Mouse (Mus musculus) spleen, adult 2 months (tissue): Measurements from ENCODE around the gene Prelp. TPM values are rescaled to one million over a fixed set of nuclear protein-coding genes. Genes with fewer than 3 reads are reported as not detected.

Source experiments
- DNase-seq, 2 experiments: peaks; one replicate each; pipeline versions ENCODE4 v3.0.0 to v3.0.0-alpha.2; 2012 to 2021; ENCODE audit warnings: low spot score in 2 of 2, low read depth in 1 of 2
- H3K27ac ChIP-seq: fragments of 200-500 bp; 2 replicates; pipeline ENCODE4 v1.5.1; 2012; ENCODE audit warnings: low read length, inconsistent platforms; ENCODE audit not compliant: insufficient read depth
- H3K27me3 ChIP-seq: fragments of 200-500 bp; 2 replicates; pipeline ENCODE4 v1.6.1; 2012; ENCODE audit warnings: mild to moderate bottlenecking, moderate library complexity, low read length, inconsistent platforms; ENCODE audit not compliant: control insufficient read depth, insufficient read depth
- H3K36me3 ChIP-seq: fragments of 200-500 bp; 2 replicates; pipeline ENCODE4 v1.6.1; 2012; ENCODE audit warnings: mild to moderate bottlenecking, low read length, inconsistent platforms; ENCODE audit not compliant: control insufficient read depth, insufficient read depth
- H3K4me1 ChIP-seq: fragments of 200-500 bp; 2 replicates; pipeline ENCODE4 v1.6.1; 2011; ENCODE audit warnings: inconsistent platforms; ENCODE audit not compliant: control insufficient read depth, insufficient read depth, insufficient read length
- H3K4me3 ChIP-seq: fragments of 200-500 bp; 2 replicates; pipeline ENCODE4 v1.5.1; 2011; ENCODE audit warnings: mild to moderate bottlenecking, inconsistent platforms; ENCODE audit not compliant: insufficient read depth, insufficient read length; ENCODE audit errors: extremely low read depth
- CTCF ChIP-seq: fragments of 200-500 bp; IDR thresholded peaks from 2 replicates; pipeline ENCODE4 v1.5.1; 2011; ENCODE audit warnings: mild to moderate bottlenecking, inconsistent platforms; ENCODE audit not compliant: insufficient read depth, insufficient read length, insufficient replicate concordance; ENCODE audit errors: extremely low read depth
- POLR2A ChIP-seq: fragments of 200-500 bp; IDR thresholded peaks from 2 replicates; pipeline ENCODE4 v1.6.1; 2011; ENCODE audit warnings: low read depth, low read length, inconsistent platforms
- WGBS: fragments of 180-500 bp; shearing (Covaris S2); methylation state at CpG from one replicate; pipeline ENCODE4 v1.1.7; 2018; 5-methylcytosine and 5-hydroxymethylcytosine counted together
- polyA plus RNA-seq: library from polyadenylated mRNA; depleted of rRNA; stranded (reverse); fragments of >200 nt; gene quantifications from 2 replicates; pipeline ENCODE4 v1.2.3, GENCODE M21; 2012

The Prelp gene
- polyA plus RNA-seq, 1 experiment, result 18.1 TPM

GRCm38 (mm10) chr1:133920401-133920800 is 813 bp downstream of the Prelp start:
- no peak overlapping the region for H3K4me3 ChIP-seq

DNA sequence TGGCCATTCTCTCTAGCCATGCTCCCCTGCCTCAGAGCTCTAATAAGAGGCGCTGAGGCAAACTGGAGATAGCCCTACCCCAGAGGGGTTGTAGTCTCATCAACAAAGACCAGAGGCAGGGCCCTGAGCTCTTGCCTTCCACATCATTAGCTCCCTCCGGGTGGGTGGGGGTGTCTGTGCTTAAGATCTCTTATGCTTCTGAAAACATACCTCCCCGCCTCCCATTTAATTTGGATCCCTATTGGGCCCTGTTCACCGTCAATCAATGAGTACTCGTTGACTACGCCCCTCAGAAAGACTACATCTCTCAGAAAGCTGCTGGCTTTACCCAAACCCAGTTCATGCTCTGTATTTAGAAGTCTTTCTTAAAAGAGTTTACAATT is 3.1 kb downstream of the Prelp start:
- H3K4me3 ChIP-seq, result no peak overlapping the region
- no peaks in the 10 kb centered on the region for H3K27me3 ChIP-seq
- TF ChIP-seq POLR2A (no peak), CTCF (no peak)
- WGBS, result 74% methylated on average over 6 of the region's 6 CpGs
- H3K4me1 ChIP-seq, result no peaks in the 10 kb centered on the region
- no peak overlapping the region; the same call in 1 of the 2 replicates for H3K27ac ChIP-seq
- H3K36me3 ChIP-seq, result no peaks in the 10 kb centered on the region
- no peak for DNase-seq

More at GRCm38 (mm10) chr1:133920401-133920800, 813 bp downstream of the Prelp start:
- TF ChIP-seq POLR2A, result no peak
- no peak for TF ChIP-seq CTCF
- 67% methylated on average over 3 of the region's 3 CpGs for WGBS
- H3K27me3 ChIP-seq, result no peaks in the 10 kb centered on the region
- DNase-seq, result no peak
- no peaks in the 10 kb centered on the region for H3K4me1 ChIP-seq
- 0 out of 2 replicates have a peak overlapping the region, but pooled peaks have one; percentile 9 for H3K27ac ChIP-seq
- H3K36me3 ChIP-seq, result no peaks in the 10 kb centered on the region

DNA sequence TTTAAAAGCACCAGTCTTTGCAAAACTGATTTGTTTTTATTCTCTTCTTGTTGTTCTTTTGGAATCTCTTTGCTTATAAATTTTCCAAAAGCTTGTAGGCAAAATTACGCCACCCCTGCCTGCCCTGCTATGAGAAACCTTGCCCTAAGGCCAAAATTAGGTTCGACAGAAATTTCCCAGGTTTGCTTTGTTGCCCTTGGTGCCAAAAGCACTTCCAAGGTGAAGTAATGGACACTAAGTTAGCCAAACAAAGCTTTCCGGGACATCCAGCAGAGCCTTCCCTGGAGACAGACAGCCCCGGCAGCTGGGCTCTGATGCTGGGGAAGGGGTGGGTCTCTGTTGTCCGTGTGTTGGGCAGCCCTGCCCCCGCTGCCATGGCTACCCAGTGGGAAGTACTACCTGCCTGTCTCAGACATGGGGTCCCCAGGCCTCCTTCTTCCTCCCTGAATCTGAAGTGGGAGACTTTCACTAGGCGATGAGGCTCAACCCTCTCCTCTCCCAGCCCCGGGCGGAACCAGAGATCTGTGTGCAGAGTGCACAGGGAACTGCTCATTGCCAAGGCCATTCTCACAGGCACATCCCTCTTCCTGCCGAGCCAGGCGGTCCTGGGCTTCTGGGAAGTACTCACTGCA is 3.6 kb downstream of the Prelp start:
- WGBS, result 77% methylated on average over 11 of the region's 11 CpGs
- Histone ChIP-seq H3K27me3 (no peaks in the 10 kb centered on the region), H3K4me3 (no peak overlapping the region), H3K4me1 (no peaks in the 10 kb centered on the region), H3K36me3 (no peaks in the 10 kb centered on the region), H3K27ac (peak overlapping the region; percentile 66)
- DNase-seq, result no peak
- TF ChIP-seq CTCF (no peak), POLR2A (no peak)

DNA sequence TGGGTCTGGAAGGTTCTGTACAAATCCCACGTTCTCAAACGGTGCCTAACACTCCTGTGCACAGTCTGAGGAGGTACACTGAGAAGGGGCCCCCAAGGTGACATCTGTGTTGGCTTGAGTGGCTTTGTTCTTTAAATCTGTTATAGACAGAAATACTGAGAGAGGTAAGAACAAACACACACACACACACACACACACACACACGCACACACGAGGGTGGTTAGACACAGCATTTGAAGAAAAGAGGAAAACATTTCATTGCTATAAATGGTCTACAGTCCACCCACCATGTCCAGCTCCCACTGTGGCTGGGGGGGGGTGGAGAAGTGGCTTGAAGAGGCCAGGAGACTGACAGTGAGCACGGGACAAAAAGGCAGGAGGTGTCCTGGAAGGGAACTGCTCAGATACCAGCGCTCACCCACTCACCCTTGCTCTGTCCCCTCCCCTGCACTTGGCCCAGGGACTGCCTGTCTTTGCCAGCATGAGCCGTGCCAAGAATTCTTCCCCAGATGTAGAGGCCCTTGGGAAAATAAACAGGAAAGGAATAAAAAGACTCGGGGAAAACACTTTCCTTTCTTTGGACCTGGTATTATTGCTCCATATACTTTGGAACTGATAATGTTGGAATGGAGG is 5.4 kb downstream of the Prelp start:
- Histone ChIP-seq H3K27ac (peak overlapping the region; percentile 3; the same call in 1 of the 2 replicates), H3K4me1 (no peaks in the 10 kb centered on the region), H3K27me3 (no peaks in the 10 kb centered on the region), H3K4me3 (no peak overlapping the region), H3K36me3 (no peaks in the 10 kb centered on the region)
- WGBS, result 58% methylated on average over 8 of the region's 8 CpGs
- no peak for DNase-seq
- TF ChIP-seq POLR2A (no peak), CTCF (no peak)

- Histone ChIP-seq H3K27me3 (no peaks in the 10 kb centered on the region), H3K4me3 (no peak overlapping the region)
- 86% methylated on average over 13 of the region's 13 CpGs for WGBS
These were observed 6.1 kb downstream of the Prelp start for GRCm38 (mm10) chr1:133915115-133915514.

DNA sequence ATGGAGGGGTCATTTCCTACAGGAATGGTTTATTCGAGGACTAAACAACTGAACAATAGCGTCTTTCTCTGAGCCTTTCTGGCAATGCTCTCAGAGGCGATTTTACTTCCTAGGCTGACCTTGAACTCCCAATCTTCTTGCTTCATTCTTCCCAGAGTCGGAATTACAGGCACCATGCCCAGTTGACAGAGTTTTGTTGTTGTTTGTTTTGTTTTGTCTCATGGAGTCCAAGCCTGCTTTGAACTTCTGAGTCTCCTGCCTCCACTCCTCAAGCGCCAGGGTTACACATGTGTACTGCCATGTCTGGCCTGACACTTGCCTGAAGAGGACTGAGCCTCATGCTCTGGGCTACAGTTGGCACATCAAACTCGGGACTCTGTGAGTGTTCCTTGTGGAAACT is 8.2 kb downstream of the Prelp start:
- no peak for DNase-seq
- Histone ChIP-seq H3K4me3 (no peak overlapping the region), H3K4me1 (0 out of 2 replicates have a peak, but pooled peaks cover 2% of the 10 kb centered on the region), H3K27me3 (no peaks in the 10 kb centered on the region), H3K27ac (no peak overlapping the region), H3K36me3 (no peaks in the 10 kb centered on the region)
- WGBS, result 85% methylated on average over 6 of the region's 6 CpGs
- TF ChIP-seq CTCF (no peak), POLR2A (no peak)

More at GRCm38 (mm10) chr1:133915115-133915514, 6.1 kb downstream of the Prelp start:
- TF ChIP-seq CTCF, result no peak
- TF ChIP-seq POLR2A, result no peak
- no peak overlapping the region for H3K27ac ChIP-seq
- no peaks in the 10 kb centered on the region for H3K36me3 ChIP-seq
- DNase-seq, result no peak
- H3K4me1 ChIP-seq, result no peaks in the 10 kb centered on the region

GRCm38 (mm10) chr1:133911456-133911855 is 9.8 kb downstream of the Prelp start:
- Histone ChIP-seq H3K27ac (no peak overlapping the region), H3K4me3 (no peak overlapping the region), H3K27me3 (no peaks in the 10 kb centered on the region), H3K4me1 (0 out of 2 replicates have a peak, but pooled peaks cover 2% of the 10 kb centered on the region), H3K36me3 (no peaks in the 10 kb centered on the region)
- TF ChIP-seq POLR2A (no peak), CTCF (peak; percentile 79; the same call in 1 of the 2 replicates)
- DNase-seq, result peak; percentile 9 to 23
- 25% methylated on average over 4 of the region's 4 CpGs for WGBS
